16 mouse cellular contexts compared by ENCODE assay signal in the genomic region with DNA sequence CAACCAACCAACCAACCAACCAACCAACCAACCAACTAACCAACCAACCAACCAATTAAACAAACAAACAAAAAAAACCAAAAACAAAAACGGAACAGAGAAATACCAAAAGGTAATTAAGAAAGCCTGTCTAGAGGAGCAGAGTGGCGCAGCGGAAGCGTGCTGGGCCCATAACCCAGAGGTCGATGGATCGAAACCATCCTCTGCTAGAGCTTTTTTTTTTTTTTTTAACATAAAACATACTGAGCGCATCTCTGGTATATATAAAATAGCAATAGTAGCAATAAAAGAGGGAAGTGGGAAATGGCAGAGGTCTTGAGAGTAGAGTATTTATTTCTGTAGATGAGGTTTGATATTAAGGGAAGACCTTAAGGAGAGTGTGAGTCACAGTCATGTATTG. TPM values are rescaled to one million over a fixed set of nuclear protein-coding genes. Genes with fewer than 3 reads are reported as not detected.
A peak's percentile ranks its signal among the peaks of the same experiment; 100 is the strongest.
DNase-seq lines count a peak whose midpoint lies in the region; ATAC-seq and TF ChIP-seq lines count a peak whose summit lies in the region.
"Had no signal": no experiment of that assay in that cellular context is flagged by ENCODE, and none has a peak within 500 bp of the region (broad histone marks: within the 10 kb centered on the region; RNA-seq: fewer than 3 reads in every experiment).

No protein-coding gene starts in this region.

- TF ChIP-seq EP300 in MEL (IDR thresholded peaks at IDR 0.05; ENCODE audit: low read depth in 1 of 2, low read length in 2 of 2) = no peak

- no peak for TF ChIP-seq POLR2A in MEL (IDR thresholded peaks at IDR 0.05; ENCODE audit: control insufficient read depth in 1 of 2, insufficient read depth in 1 of 2, low read depth in 1 of 2, low read length in 2 of 2, poor library complexity in 1 of 2)
- TF ChIP-seq POLR2A in myocyte (IDR thresholded peaks at IDR 0.05; ENCODE audit: insufficient read length, low read depth) = no peak

- no peak for TF ChIP-seq CTCF in MEL (IDR thresholded peaks at IDR 0.05 in 2 of 3, conservative IDR thresholded peaks at IDR 0.05 in 1 of 3; ENCODE audit: control insufficient read depth in 1 of 3, insufficient read depth in 1 of 3, low read depth in 2 of 3, low read length in 3 of 3, poor library complexity in 1 of 3, severe bottlenecking in 1 of 3)

- no peak overlapping the region for H3ac ChIP-seq in myocyte (ENCODE audit: control insufficient read depth, insufficient read length)

- H3K79me2 ChIP-seq in MEL (ENCODE audit: control insufficient read depth, insufficient read depth, low read length, poor library complexity) (no peaks in the 10 kb centered on the region), myocyte (ENCODE audit: control insufficient read depth, insufficient read depth) (no peaks in the 10 kb centered on the region)

- peak overlapping the region; percentile 23; the same call in 1 of the 2 replicates for H3K4me2 ChIP-seq in embryonic facial prominence, embryonic 14.5 days (ENCODE audit: low read depth, low read length)
- H3K4me2 ChIP-seq in myocyte (ENCODE audit: low read depth) = peak overlapping the region; percentile 67
- H3K4me2 ChIP-seq: stomach, embryonic 15.5 days had no signal

- ATAC-seq in megakaryocyte, adult 5-6 weeks (ENCODE audit: poor library complexity, severe bottlenecking) = no peak
- no peak for ATAC-seq in embryonic facial prominence, embryonic 14.5 days (ENCODE audit: low read depth)
- ATAC-seq: forebrain, embryonic 16.5 days had no signal

- peak overlapping the region; percentile 19 for H3K9ac ChIP-seq in MEL (ENCODE audit: control insufficient read depth, low read depth, low read length, poor library complexity, severe bottlenecking)
- H3K9ac ChIP-seq in embryonic facial prominence, embryonic 14.5 days (ENCODE audit: low read depth, low read length) = no peak overlapping the region
- H3K9ac ChIP-seq: embryonic facial prominence, embryonic 13.5 days; stomach, embryonic 15.5 days had no signal

- no peak for TF ChIP-seq RAD21 in MEL (IDR thresholded peaks at IDR 0.05; ENCODE audit: low read depth, low read length)

- H3K4me3 ChIP-seq in megakaryocyte, embryonic 14.5 days (replicated peaks) = peak overlapping the region; percentile 14
- H3K4me3 ChIP-seq in MEL (ENCODE audit: control insufficient read depth in 1 of 2, insufficient read depth in 1 of 2, low read depth in 2 of 2, low read length in 2 of 2) (peak overlapping the region; percentile 56 to 68), myocyte (peak overlapping the region; percentile 18)
- H3K4me3 ChIP-seq in embryonic facial prominence, embryonic 14.5 days (ENCODE audit: low read depth, low read length) = no peak overlapping the region
- H3K4me3 ChIP-seq: embryonic facial prominence, embryonic 13.5 days; stomach, embryonic 15.5 days had no signal

- H3K4me1 ChIP-seq in megakaryocyte, embryonic 14.5 days = peaks cover 61% of the 10 kb centered on the region
- H3K4me1 ChIP-seq in MEL (ENCODE audit: control insufficient read depth in 1 of 2, insufficient read depth in 2 of 2, low read length in 2 of 2) = peaks cover 0 to 9% of the 10 kb centered on the region in 2 experiments; a peak in 1 of 4 replicates
- H3K4me1 ChIP-seq in embryonic facial prominence, embryonic 14.5 days (ENCODE audit: control insufficient read depth, insufficient read depth, low read length) = peaks cover under 1% of the 10 kb centered on the region
- H3K4me1 ChIP-seq: stomach, embryonic 15.5 days had no signal

- DNase-seq in MEL (ENCODE audit: low read depth, low spot score) = no peak
- no peak for DNase-seq in embryonic facial prominence, embryonic 14.5 days (ENCODE audit: low spot score)
- DNase-seq in left cerebral cortex, adult 8-10 months (ENCODE audit: low spot score in 2 of 2) = no peak
- DNase-seq in layer of hippocampus, adult 9-11 months = no peak
- DNase-seq: cerebellum, adult 9-11 months had no signal

- peaks cover 2% of the 10 kb centered on the region for H3K27me3 ChIP-seq in megakaryocyte, embryonic 14.5 days (replicated peaks)
- H3K27me3 ChIP-seq in MEL (ENCODE audit: control insufficient read depth in 1 of 2, insufficient read depth in 2 of 2, low read length in 2 of 2) = no peaks in the 10 kb centered on the region
- no peaks in the 10 kb centered on the region for H3K27me3 ChIP-seq in embryonic facial prominence, embryonic 14.5 days (replicated peaks; ENCODE audit: control insufficient read depth, insufficient read depth, low read length)
- H3K27me3 ChIP-seq in myocyte (ENCODE audit: control insufficient read depth, insufficient read depth, insufficient read length) = no peaks in the 10 kb centered on the region
- H3K27me3 ChIP-seq: embryonic facial prominence, embryonic 13.5 days; stomach, embryonic 15.5 days had no signal

- H3K36me3 ChIP-seq in megakaryocyte, embryonic 14.5 days (replicated peaks; ENCODE audit: low read length) = no peaks in the 10 kb centered on the region
- H3K36me3 ChIP-seq in MEL (ENCODE audit: control insufficient read depth in 1 of 2, insufficient read depth in 2 of 2, low read length in 2 of 2) (peaks cover 0 to 18% of the 10 kb centered on the region in 2 experiments; a peak in 2 of 4 replicates), myocyte (ENCODE audit: control insufficient read depth, insufficient read depth) (no peaks in the 10 kb centered on the region)
- no peaks in the 10 kb centered on the region for H3K36me3 ChIP-seq in embryonic facial prominence, embryonic 14.5 days (ENCODE audit: control insufficient read depth, insufficient read depth, low read length)
- H3K36me3 ChIP-seq: embryonic facial prominence, embryonic 13.5 days; G1E; stomach, embryonic 15.5 days had no signal

- H3K27ac ChIP-seq in MEL (ENCODE audit: control insufficient read depth, low read depth, low read length) = no peak overlapping the region
- no peak overlapping the region for H3K27ac ChIP-seq in embryonic facial prominence, embryonic 14.5 days (replicated peaks; ENCODE audit: low read depth, low read length)
- H3K27ac ChIP-seq: embryonic facial prominence, embryonic 13.5 days; kidney, postnatal 0 days; stomach, embryonic 15.5 days had no signal

- WGBS in embryonic facial prominence, embryonic 14.5 days = 12% methylated on average over 7 of the region's 7 CpGs

- H3K9me3 ChIP-seq in megakaryocyte, embryonic 14.5 days = peaks cover 7% of the 10 kb centered on the region; the same call in 1 of the 2 replicates
- no peaks in the 10 kb centered on the region for H3K9me3 ChIP-seq in MEL (replicated peaks; ENCODE audit: insufficient read depth, low read length)
- no peaks in the 10 kb centered on the region for H3K9me3 ChIP-seq in embryonic facial prominence, embryonic 14.5 days (ENCODE audit: control insufficient read depth, low read length)
- H3K9me3 ChIP-seq: embryonic facial prominence, embryonic 13.5 days; G1E; stomach, embryonic 15.5 days had no signal

RNA-seq across cellular contexts. Expression of gene Btn2a2, which starts 11.3 kb away (rescaled TPM):
- polyA plus RNA-seq in megakaryocyte, embryonic 14.5 days (2012; ENCODE audit: insufficient read depth, low replicate concordance) = not detected in 2 replicates
- not detected in 2 replicates for total RNA-seq in megakaryocyte, adult 5-6 weeks (2015)
- not detected in 2 replicates for total RNA-seq in megakaryocyte, adult 5-6 weeks (2017)
- not detected in 2 replicates for total RNA-seq in MEL (2012; rRNA removed)
- polyA plus RNA-seq in MEL (2012; ENCODE audit: insufficient read depth in 1 of 2, insufficient read length in 2 of 2, low read depth in 1 of 2, low replicate concordance in 2 of 2, missing spikeins in 1 of 2) = not detected
- 0.40 and 0.51 TPM in 2 replicates for polyA plus RNA-seq in embryonic facial prominence, embryonic 14.5 days (2014; fragmentation: Nextera tagmentation; extraction: Ambion mirVana)
- polyA plus RNA-seq in myocyte (2012; fragmentation: generic; extraction: Trizol) = 0.20 TPM
- total RNA-seq in left cerebral cortex, adult 8-10 months (2022) = 1 to 10 TPM in 2 of 4 experiments, under 1 TPM in 2; 0.63 to 1.1 (median 0.99) TPM
- polyA plus RNA-seq: G1E had no signal

RNA-seq across cellular contexts. Expression of gene Hist1h4h, which starts 30.9 kb away (rescaled TPM):
- 443 and 574 TPM in 2 replicates for polyA plus RNA-seq in megakaryocyte, embryonic 14.5 days (2012; ENCODE audit: insufficient read depth, low replicate concordance)
- 61.7 and 63.9 TPM in 2 replicates for total RNA-seq in megakaryocyte, adult 5-6 weeks (2015)
- 1,033 and 1,202 TPM in 2 replicates for total RNA-seq in megakaryocyte, adult 5-6 weeks (2017)
- total RNA-seq in MEL (2012; rRNA removed) = 5,750 and 5,753 TPM in 2 replicates
- polyA plus RNA-seq in MEL (2012; ENCODE audit: insufficient read depth in 1 of 2, insufficient read length in 2 of 2, low read depth in 1 of 2, low replicate concordance in 2 of 2, missing spikeins in 1 of 2) (1 to 10 TPM in 1 of 2 experiments, not detected in 1; 9.9 TPM), myocyte (2012; fragmentation: generic; extraction: Trizol) (21.5 TPM)
- polyA plus RNA-seq in embryonic facial prominence, embryonic 14.5 days (2014; fragmentation: Nextera tagmentation; extraction: Ambion mirVana) = 5.1 and 5.6 TPM in 2 replicates
- total RNA-seq in left cerebral cortex, adult 8-10 months (2022) = 100 to 1,000 TPM; 263 to 358 (median 294) TPM

RNA-seq across cellular contexts. Expression of gene Hist1h2af, which starts 33.8 kb away (rescaled TPM):
- polyA plus RNA-seq in megakaryocyte, embryonic 14.5 days (2012; ENCODE audit: insufficient read depth, low replicate concordance) = 37.2 and 163 TPM in 2 replicates
- 61.9 and 91.1 TPM in 2 replicates for total RNA-seq in megakaryocyte, adult 5-6 weeks (2015)
- total RNA-seq in megakaryocyte, adult 5-6 weeks (2017) = 1,786 and 1,821 TPM in 2 replicates
- 939 and 1,000 TPM in 2 replicates for total RNA-seq in MEL (2012; rRNA removed)
- polyA plus RNA-seq in MEL (2012; ENCODE audit: insufficient read depth in 1 of 2, insufficient read length in 2 of 2, low read depth in 1 of 2, low replicate concordance in 2 of 2, missing spikeins in 1 of 2) (10 to 100 TPM in 1 of 2 experiments, not detected in 1; 64.3 TPM), myocyte (2012; fragmentation: generic; extraction: Trizol) (24.4 TPM)
- polyA plus RNA-seq in embryonic facial prominence, embryonic 14.5 days (2014; fragmentation: Nextera tagmentation; extraction: Ambion mirVana) = 5.2 and 7.0 TPM in 2 replicates
- total RNA-seq in left cerebral cortex, adult 8-10 months (2022) = 10 to 100 TPM in 1 of 4 experiments, 1 to 10 TPM in 2, not detected in 1; 1.7 to 10.6 (median 3.0) TPM
- polyA plus RNA-seq: forebrain, embryonic 16.5 days had no signal

RNA-seq across cellular contexts. Expression of gene Btn1a1, which starts 34.2 kb away (rescaled TPM):
- not detected in 2 replicates for polyA plus RNA-seq in megakaryocyte, embryonic 14.5 days (2012; ENCODE audit: insufficient read depth, low replicate concordance)
- not detected in 2 replicates for total RNA-seq in megakaryocyte, adult 5-6 weeks (2015)
- not detected in 2 replicates for total RNA-seq in megakaryocyte, adult 5-6 weeks (2017)
- total RNA-seq in MEL (2012; rRNA removed) = 0.07 TPM in 1 of 2 replicates, not detected in the other
- under 1 TPM in 1 of 2 experiments, not detected in 1; 0.25 TPM for polyA plus RNA-seq in MEL (2012; ENCODE audit: insufficient read depth in 1 of 2, insufficient read length in 2 of 2, low read depth in 1 of 2, low replicate concordance in 2 of 2, missing spikeins in 1 of 2)
- polyA plus RNA-seq in embryonic facial prominence, embryonic 14.5 days (2014; fragmentation: Nextera tagmentation; extraction: Ambion mirVana) = 0.18 TPM in 1 of 2 replicates, not detected in the other
- 0.02 TPM for polyA plus RNA-seq in myocyte (2012; fragmentation: generic; extraction: Trizol)
- under 1 TPM in 2 of 4 experiments, not detected in 2; 0.09 to 0.13 TPM for total RNA-seq in left cerebral cortex, adult 8-10 months (2022)
- total RNA-seq: gastrocnemius, postnatal 4 days; layer of hippocampus, postnatal 14 days had no signal
- polyA plus RNA-seq: embryonic facial prominence, embryonic 13.5 days; kidney, postnatal 0 days; limb, embryonic 11.5 days had no signal

RNA-seq across cellular contexts. Expression of gene Hist1h3g, which starts 35.3 kb away (rescaled TPM):
- polyA plus RNA-seq in megakaryocyte, embryonic 14.5 days (2012; ENCODE audit: insufficient read depth, low replicate concordance) = 5.7 and 16.4 TPM in 2 replicates
- 225 and 241 TPM in 2 replicates for total RNA-seq in megakaryocyte, adult 5-6 weeks (2015)
- 441 and 668 TPM in 2 replicates for total RNA-seq in megakaryocyte, adult 5-6 weeks (2017)
- total RNA-seq in MEL (2012; rRNA removed) = 441 and 728 TPM in 2 replicates
- polyA plus RNA-seq in MEL (2012; ENCODE audit: insufficient read depth in 1 of 2, insufficient read length in 2 of 2, low read depth in 1 of 2, low replicate concordance in 2 of 2, missing spikeins in 1 of 2) (1 to 10 TPM in 1 of 2 experiments, not detected in 1; 5.2 TPM), myocyte (2012; fragmentation: generic; extraction: Trizol) (3.3 TPM)
- polyA plus RNA-seq in embryonic facial prominence, embryonic 14.5 days (2014; fragmentation: Nextera tagmentation; extraction: Ambion mirVana) = 3.7 and 4.1 TPM in 2 replicates
- 1 to 10 TPM; 3.7 to 6.0 (median 4.2) TPM for total RNA-seq in left cerebral cortex, adult 8-10 months (2022)

Comparison
In these comparisons a context has a peak if more than half of its experiments do, and no peak if none do; other contexts are left out.
1. RNA of gene Hist1h4h, which starts 30.9 kb away (polyA plus RNA-seq): 443 to 574 TPM in megakaryocyte, embryonic 14.5 days; 21.5 TPM in myocyte (single experiment), 9.9 TPM in MEL and 5.1 to 5.6 TPM in embryonic facial prominence, embryonic 14.5 days; every median in the first group is over 10 times any median in the second.